Mouse (Mus musculus) stomach, embryonic 16.5 days (tissue): ENCODE results near the gene Gm4756. TPM values are rescaled to one million over a fixed set of nuclear protein-coding genes. Genes with fewer than 3 reads are reported as not detected.

ENCODE experiments used
- ATAC-seq: fragments of 200-750 bp; cut with Nextera tagmentation; 2 replicates; pipeline ENCODE4 v1.8.0; 2017; ENCODE audit warnings: moderate number of reproducible peaks, moderate TSS enrichment; ENCODE audit not compliant: insufficient read depth, low FRiP score
- H3K27ac ChIP-seq: fragments of 300-500 bp; sonication (generic); 2 replicates; pipeline ENCODE4 v1.5.1; 2014; ENCODE audit warnings: low read length
- H3K27me3 ChIP-seq: fragments of 300-500 bp; sonication (generic); 2 replicates; pipeline ENCODE4 v1.6.1; 2014; ENCODE audit warnings: low read length, control low read depth, mixed read lengths; ENCODE audit not compliant: control insufficient read depth, insufficient read depth
- H3K36me3 ChIP-seq: fragments of 300-500 bp; sonication (generic); 2 replicates; pipeline ENCODE4 v1.6.1; 2014; ENCODE audit warnings: low read length; ENCODE audit not compliant: control insufficient read depth, insufficient read depth
- H3K4me1 ChIP-seq: fragments of 300-500 bp; sonication (generic); 2 replicates; pipeline ENCODE4 v1.6.1; 2014; ENCODE audit warnings: low read length, control low read depth, mixed read lengths; ENCODE audit not compliant: control insufficient read depth, insufficient read depth
- H3K4me2 ChIP-seq: fragments of 300-500 bp; sonication (generic); 2 replicates; pipeline ENCODE4 v1.6.1; 2014; ENCODE audit warnings: low read depth, low read length, mixed read lengths
- H3K4me3 ChIP-seq: fragments of 300-500 bp; sonication (generic); replicated peaks from 2 replicates; pipeline ENCODE4 v1.5.1; 2014; ENCODE audit warnings: mild to moderate bottlenecking, low read length
- H3K9ac ChIP-seq: fragments of 300-500 bp; sonication (generic); 2 replicates; pipeline ENCODE4 v1.6.1; 2014; ENCODE audit warnings: low read length
- H3K9me3 ChIP-seq: fragments of 300-500 bp; sonication (generic); replicated peaks from 2 replicates; pipeline ENCODE4 v1.6.1; 2016; ENCODE audit warnings: low read length, control low read depth; ENCODE audit not compliant: control insufficient read depth
- WGBS: fragments of 180-500 bp; shearing (Covaris S2); extraction: QIAGEN DNeasy Blood & Tissue Kit; methylation state at CpG from one replicate; pipeline ENCODE4 v1.1.7; 2014; 5-methylcytosine and 5-hydroxymethylcytosine counted together
- polyA plus RNA-seq: library from polyadenylated mRNA; unstranded; fragments of >200 nt; fragmentation: Nextera tagmentation; extraction: Ambion mirVana; gene quantifications from 2 replicates; pipeline ENCODE4 v1.2.1, GENCODE M21; 2015

The Gm4756 gene
- polyA plus RNA-seq, 1 experiment from 2014 or later, result not detected

- H3K27me3 ChIP-seq, result no peaks in the 10 kb centered on the region
- H3K4me3 ChIP-seq, result no peak overlapping the region
- H3K9me3 ChIP-seq, result no peaks in the 10 kb centered on the region
- H3K4me1 ChIP-seq, result no peaks in the 10 kb centered on the region
- H3K27ac ChIP-seq, result no peak overlapping the region
- H3K9ac ChIP-seq, result no peak overlapping the region
- no peaks in the 10 kb centered on the region for H3K36me3 ChIP-seq
- no peak for ATAC-seq
- H3K4me2 ChIP-seq, result no peak overlapping the region
- 92% methylated on average over 1 of the region's 1 CpGs for WGBS
These were observed 32.5 kb upstream of the Gm4756 start for GRCm38 (mm10) chr12:72681919-72682318.

- WGBS, result 73% methylated on average over 3 of the region's 3 CpGs
- no peak overlapping the region for H3K27ac ChIP-seq
- H3K4me1 ChIP-seq, result no peaks in the 10 kb centered on the region
- no peak for ATAC-seq
- H3K9me3 ChIP-seq, result no peaks in the 10 kb centered on the region
- H3K36me3 ChIP-seq, result no peaks in the 10 kb centered on the region
- no peak overlapping the region for H3K9ac ChIP-seq
- no peak overlapping the region for H3K4me3 ChIP-seq
- H3K27me3 ChIP-seq, result no peaks in the 10 kb centered on the region
- H3K4me2 ChIP-seq, result no peak overlapping the region
These were observed 30.2 kb upstream of the Gm4756 start for GRCm38 (mm10) chr12:72679635-72680034.

GRCm38 (mm10) chr12:72674820-72675219 lies 25.4 kb upstream of the Gm4756 start:
- H3K27ac ChIP-seq, result no peak overlapping the region
- no peak for ATAC-seq
- no peaks in the 10 kb centered on the region for H3K36me3 ChIP-seq

GRCm38 (mm10) chr12:72674079-72674797 lies 24.8 kb upstream of the Gm4756 start:
- Histone ChIP-seq H3K4me1 (no peaks in the 10 kb centered on the region), H3K4me2 (no peak overlapping the region), H3K9me3 (no peaks in the 10 kb centered on the region), H3K9ac (no peak overlapping the region), H3K4me3 (no peak overlapping the region), H3K27me3 (no peaks in the 10 kb centered on the region), H3K27ac (no peak overlapping the region), H3K36me3 (no peaks in the 10 kb centered on the region)
- 70% methylated on average over 7 of the region's 7 CpGs for WGBS
- no peak for ATAC-seq

More at GRCm38 (mm10) chr12:72674820-72675219, 25.4 kb upstream of the Gm4756 start:
- H3K4me1 ChIP-seq, result no peaks in the 10 kb centered on the region
- H3K4me2 ChIP-seq, result no peak overlapping the region
- 71% methylated on average over 2 of the region's 2 CpGs for WGBS
- no peaks in the 10 kb centered on the region for H3K9me3 ChIP-seq
- no peak overlapping the region for H3K4me3 ChIP-seq
- no peaks in the 10 kb centered on the region for H3K27me3 ChIP-seq
- no peak overlapping the region for H3K9ac ChIP-seq

GRCm38 (mm10) chr12:72671516-72672135 lies 22.2 kb upstream of the Gm4756 start:
- peaks cover 6% of the 10 kb centered on the region; the same call in 1 of the 2 replicates for H3K9me3 ChIP-seq
- no peaks in the 10 kb centered on the region for H3K36me3 ChIP-seq
- no peak overlapping the region for H3K4me2 ChIP-seq
- H3K27me3 ChIP-seq, result no peaks in the 10 kb centered on the region
- no peak overlapping the region for H3K27ac ChIP-seq
- 88% methylated on average over 6 of the region's 6 CpGs for WGBS
- H3K4me3 ChIP-seq, result no peak overlapping the region
- no peaks in the 10 kb centered on the region for H3K4me1 ChIP-seq
- no peak overlapping the region for H3K9ac ChIP-seq
- no peak for ATAC-seq

- no peak for ATAC-seq
- Histone ChIP-seq H3K27ac (no peak overlapping the region), H3K4me2 (no peak overlapping the region), H3K36me3 (no peaks in the 10 kb centered on the region), H3K9me3 (peaks cover 6% of the 10 kb centered on the region; the same call in 1 of the 2 replicates), H3K9ac (no peak overlapping the region), H3K4me3 (no peak overlapping the region), H3K27me3 (no peaks in the 10 kb centered on the region), H3K4me1 (no peaks in the 10 kb centered on the region)
- 76% methylated on average over 8 of the region's 8 CpGs for WGBS
These were observed 21.5 kb upstream of the Gm4756 start for GRCm38 (mm10) chr12:72670921-72671320.

- no peak overlapping the region for H3K4me3 ChIP-seq
- H3K4me1 ChIP-seq, result 0 out of 2 replicates have a peak, but pooled peaks cover 10% of the 10 kb centered on the region
- no peak for ATAC-seq
- peaks cover 6% of the 10 kb centered on the region; the same call in 1 of the 2 replicates for H3K9me3 ChIP-seq
- WGBS, result 58% methylated on average over 10 of the region's 10 CpGs
- H3K4me2 ChIP-seq, result no peak overlapping the region
- no peak overlapping the region for H3K9ac ChIP-seq
- H3K27ac ChIP-seq, result no peak overlapping the region
- no peaks in the 10 kb centered on the region for H3K36me3 ChIP-seq
- no peaks in the 10 kb centered on the region for H3K27me3 ChIP-seq
These were observed 18.5 kb upstream of the Gm4756 start for GRCm38 (mm10) chr12:72667868-72668469.

- WGBS, result 86% methylated on average over 5 of the region's 5 CpGs
- no peak for ATAC-seq
- 0 out of 2 replicates have a peak, but pooled peaks cover 10% of the 10 kb centered on the region for H3K4me1 ChIP-seq
- H3K27ac ChIP-seq, result no peak overlapping the region
- H3K9me3 ChIP-seq, result peaks cover 6% of the 10 kb centered on the region; the same call in 1 of the 2 replicates
- no peak overlapping the region for H3K9ac ChIP-seq
- no peak overlapping the region for H3K4me2 ChIP-seq
- no peaks in the 10 kb centered on the region for H3K27me3 ChIP-seq
- H3K4me3 ChIP-seq, result no peak overlapping the region
- H3K36me3 ChIP-seq, result no peaks in the 10 kb centered on the region
These were observed 16.6 kb upstream of the Gm4756 start for GRCm38 (mm10) chr12:72666015-72666414.
